Mouse (Mus musculus) megakaryocyte, adult 5-6 weeks (primary cell): ENCODE measurements around the gene Ppp2r5c. TPM values are rescaled to one million over a fixed set of nuclear protein-coding genes. Genes with fewer than 3 reads are reported as not detected.

Experiments used
- ATAC-seq: 2 replicates; pipeline ENCODE4 v1.8.0; 2016; ENCODE audit warnings: mild to moderate bottlenecking, inconsistent platforms; ENCODE audit not compliant: poor library complexity, severe bottlenecking
- total RNA-seq, 2 experiments: library from RNA; stranded (forward) in 1 of 2; stranded (reverse) in 1 of 2; fragments of 153-499, 151-499 nt in 1 of 2; fragments of 221-1000, 200-1000 nt in 1 of 2; gene quantifications; 2 replicates each; pipeline versions ENCODE4 v1.2.3 to v1.2.4; 2015 to 2017

Gene Ppp2r5c
- total RNA-seq, 2 experiments from 2014 or later: 178 to 306 TPM

DNA sequence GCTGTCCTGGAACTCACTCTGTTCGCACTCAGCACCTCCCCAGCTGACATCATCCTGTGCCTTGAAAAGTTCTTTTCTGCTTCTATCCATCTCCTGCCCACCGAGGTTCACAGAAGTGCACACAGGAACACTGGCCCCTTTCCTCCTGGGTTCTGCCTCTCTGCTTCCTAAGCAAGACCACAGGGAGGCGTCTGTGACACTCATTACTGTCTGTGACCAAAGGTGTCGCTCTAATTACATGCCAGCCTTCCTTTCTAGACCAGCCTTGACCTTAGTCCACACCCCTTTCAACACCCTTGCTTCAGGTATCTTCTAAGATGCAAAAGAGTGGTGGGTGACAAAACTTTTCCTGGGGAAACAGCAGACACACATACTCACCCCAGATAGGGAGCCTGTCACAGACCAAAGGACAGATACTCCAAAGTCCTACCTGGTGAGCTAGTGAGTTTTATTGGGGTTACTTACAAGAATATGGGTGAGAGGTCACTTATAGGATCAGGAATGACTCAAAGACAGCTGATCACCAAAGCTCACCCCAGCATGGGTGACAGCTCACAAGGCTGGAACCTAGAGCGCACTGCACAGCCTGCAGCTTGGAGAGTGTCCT, 8.4 kb upstream of the Ppp2r5c start:
- ATAC-seq: peak; percentile 61

GRCm38 (mm10) chr12:110442238-110442637, 4.7 kb upstream of the Ppp2r5c start:
- ATAC-seq: no peak

DNA sequence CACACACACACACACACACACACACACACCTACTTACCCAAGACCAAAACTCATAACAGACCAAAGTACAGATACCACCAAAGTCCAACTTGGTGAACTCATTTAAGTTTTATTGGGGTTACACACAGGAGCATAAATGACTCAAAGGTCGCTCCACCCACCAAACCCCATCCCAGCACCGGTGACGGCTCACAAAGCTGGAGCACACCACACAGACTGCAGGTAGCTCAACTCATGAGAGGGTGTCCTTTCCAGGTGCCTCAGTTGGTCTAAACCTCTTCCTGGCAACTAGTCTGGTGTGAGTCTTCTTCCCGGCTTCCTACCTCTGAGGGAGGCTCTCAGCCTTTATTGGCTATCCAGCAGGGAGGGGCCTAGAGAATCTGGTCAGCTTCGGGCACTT, 2.4 kb upstream of the Ppp2r5c start:
- ATAC-seq: no peak

DNA sequence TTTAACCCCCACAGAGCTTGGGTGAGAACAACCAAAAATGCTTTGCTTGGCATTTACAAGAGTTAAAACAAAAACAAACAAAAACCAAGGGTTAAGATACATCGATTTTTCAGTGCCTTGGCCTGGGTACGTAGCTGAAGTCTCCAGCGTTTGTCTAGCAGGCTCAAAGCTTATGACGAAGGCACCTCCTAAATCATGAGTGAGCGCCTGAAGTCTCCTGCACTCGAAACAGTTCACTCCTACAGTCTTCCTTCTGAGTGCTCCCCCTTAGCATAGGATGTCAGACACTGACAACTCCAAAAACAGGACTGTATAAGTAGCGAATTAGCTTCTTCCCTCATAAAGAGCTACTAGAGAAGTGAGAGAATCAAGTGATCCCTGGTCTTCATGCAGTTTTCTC, 1.1 kb upstream of the Ppp2r5c start:
- no peak for ATAC-seq

DNA sequence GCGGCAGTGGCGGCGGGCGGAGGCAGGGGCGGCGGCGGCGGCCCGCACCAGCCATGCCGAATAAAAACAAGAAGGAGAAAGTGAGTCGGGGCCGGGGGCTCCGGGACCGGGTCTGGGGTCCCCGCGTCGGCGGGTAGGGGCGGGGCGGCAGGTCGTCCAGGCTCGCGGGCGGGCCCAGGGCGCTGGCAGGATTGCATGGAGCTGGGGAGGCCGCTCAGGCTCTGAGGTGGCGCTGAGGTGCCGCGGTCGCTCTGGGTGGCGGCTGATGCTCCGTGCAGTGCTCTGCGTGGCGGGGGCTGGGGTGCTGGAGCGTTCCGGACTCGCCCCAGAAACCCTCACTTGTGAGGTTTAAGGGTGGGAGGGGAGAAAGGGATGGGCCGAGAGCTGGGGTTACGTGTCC, 386 bp downstream of the Ppp2r5c start:
- peak; percentile 13; the same call in 1 of the 2 replicates for ATAC-seq

DNA sequence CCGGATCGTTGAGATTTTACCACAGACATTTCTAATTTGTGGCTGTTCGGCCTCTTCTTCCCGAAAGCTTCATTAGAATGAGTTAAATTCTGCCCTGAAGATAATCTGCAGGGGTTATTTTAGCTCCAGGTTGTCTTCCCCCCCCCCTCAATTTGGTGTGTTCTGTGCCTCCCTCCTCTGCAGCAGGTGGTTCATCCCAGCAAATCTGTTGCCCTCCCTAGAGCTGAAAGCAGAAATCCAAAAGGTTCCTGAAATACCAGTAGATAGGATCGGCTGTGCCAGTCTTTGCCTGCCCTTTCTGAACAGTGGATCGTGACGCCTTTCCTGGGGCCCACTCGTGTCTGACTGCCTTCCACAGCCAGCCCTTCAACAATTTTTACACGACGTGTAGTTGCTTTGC, 1.8 kb downstream of the Ppp2r5c start:
- ATAC-seq: no peak

DNA sequence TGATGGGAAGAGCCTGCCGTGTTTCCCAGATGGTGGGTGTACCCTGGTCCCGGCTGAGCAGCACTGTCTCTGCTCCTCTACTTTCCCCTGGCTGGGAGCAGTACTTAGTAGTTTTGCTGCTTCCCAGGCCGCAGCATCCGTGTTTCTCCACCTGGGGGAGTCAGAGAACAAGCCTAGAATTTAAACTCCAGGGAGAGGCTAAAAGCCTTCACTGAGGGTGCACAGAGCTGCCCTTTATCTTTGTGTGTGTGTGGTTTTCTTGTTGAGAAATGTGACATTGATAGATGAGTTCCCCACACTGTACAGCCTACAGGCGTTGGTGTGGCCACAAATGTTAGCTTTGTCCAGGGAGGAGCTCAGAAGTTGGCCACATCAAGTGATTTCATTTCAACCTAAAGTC, 7.3 kb downstream of the Ppp2r5c start:
- peak; percentile 86 for ATAC-seq

- ATAC-seq: no peak
Observed at GRCm38 (mm10) chr12:110456024-110456423, 9.1 kb downstream of the Ppp2r5c start.

DNA sequence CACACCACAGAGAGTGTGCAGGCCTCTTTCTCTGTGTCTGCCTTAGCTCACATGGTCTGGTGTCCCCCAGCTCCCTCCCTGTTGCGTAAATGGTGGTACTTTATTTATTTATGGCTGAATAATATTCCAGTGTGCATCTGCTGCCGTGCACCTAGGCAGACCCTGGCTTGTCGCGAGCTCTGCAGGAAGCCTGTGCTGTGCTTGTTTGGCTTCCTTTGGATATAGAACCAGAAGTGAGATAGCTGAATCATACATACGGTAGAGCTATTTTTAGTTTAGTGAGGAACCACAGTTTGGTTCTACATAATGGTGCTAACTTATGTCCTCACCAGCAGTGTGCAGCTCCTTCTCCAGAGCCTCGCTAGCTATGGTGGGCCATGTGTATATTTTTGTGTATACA, 11.7 kb downstream of the Ppp2r5c start:
- ATAC-seq: peak; percentile 68

GRCm38 (mm10) chr12:110460418-110461300, 13.7 kb downstream of the Ppp2r5c start:
- ATAC-seq: no peak

- ATAC-seq: no peak
Observed at GRCm38 (mm10) chr12:110463711-110464110, 16.8 kb downstream of the Ppp2r5c start.

DNA sequence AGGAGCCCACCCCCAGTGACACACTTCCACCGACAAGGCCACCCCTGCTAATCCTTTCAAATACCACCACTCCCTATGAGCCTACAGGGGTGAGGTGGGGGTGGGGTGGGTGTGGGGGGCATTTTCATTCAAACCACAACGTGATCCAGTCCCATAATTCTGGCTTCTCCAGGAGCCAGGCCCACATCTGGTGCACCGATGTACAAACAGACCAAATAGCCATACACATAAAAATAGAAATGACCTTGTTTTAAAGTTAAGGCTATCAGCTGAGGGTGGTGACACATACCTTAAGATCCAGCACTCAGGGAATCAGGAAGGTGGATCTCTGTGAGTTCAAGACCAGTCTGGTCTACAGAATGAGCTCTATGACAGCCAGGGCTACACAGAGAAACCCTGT, 24.5 kb downstream of the Ppp2r5c start:
- ATAC-seq: no peak

DNA sequence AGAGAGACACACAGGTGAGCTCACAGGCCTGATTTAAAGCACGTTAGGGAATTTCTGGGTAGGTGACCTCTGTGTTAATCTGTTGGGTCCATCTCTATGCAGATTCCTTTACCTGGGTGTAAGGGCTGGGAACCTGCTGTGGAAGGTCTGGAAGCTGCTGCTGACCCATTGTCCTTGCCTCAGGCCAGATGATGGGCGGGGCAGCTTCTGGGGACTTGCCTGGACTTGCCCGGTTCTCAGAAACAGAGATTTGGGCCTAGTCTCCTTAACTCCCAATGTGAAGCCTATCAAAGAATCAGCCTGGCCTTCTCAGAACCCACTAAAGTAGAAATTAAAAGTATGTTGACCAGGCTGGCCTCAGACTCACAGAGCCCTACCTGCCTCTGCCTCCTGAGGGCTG, 25.3 kb downstream of the Ppp2r5c start:
- no peak for ATAC-seq

DNA sequence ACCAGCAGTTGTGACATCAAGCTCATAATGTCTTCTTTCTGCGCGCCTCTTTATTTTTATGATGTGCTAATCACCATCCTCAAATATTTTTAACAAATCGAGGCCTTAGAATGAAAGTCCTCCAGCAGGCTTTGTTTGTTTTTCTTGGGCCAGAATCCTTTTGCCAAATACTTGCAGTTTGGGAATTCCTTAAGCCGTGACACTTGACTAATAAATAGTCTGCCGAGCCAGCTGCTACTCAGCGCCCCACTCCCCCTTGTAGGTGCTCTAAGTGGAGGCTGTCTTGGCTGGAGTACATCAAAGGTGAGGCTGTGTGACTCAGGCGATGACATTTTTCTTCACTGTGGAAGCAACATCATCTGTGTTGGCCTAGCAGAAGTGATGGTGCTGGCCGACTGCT, 27.6 kb downstream of the Ppp2r5c start:
- no peak for ATAC-seq

DNA sequence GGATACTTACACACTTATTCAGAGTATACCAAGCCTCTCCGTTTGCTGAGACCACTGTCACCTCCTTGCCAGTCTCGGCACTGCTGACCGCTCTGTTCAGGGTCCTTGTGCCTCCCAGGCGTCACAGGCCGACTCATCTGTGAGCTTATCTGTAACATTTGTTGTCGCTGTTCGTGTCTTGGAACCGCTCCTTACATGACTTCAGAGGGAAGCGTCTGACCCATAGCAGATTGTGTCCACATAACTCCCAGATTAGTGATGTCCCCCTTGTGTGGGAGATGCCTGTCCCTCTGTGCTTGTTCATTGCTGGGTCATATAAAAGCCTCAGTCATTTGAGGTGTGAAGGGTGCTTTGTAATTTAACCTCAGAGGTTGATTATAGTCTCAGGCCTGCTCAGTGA, 29.6 kb downstream of the Ppp2r5c start:
- no peak for ATAC-seq

DNA sequence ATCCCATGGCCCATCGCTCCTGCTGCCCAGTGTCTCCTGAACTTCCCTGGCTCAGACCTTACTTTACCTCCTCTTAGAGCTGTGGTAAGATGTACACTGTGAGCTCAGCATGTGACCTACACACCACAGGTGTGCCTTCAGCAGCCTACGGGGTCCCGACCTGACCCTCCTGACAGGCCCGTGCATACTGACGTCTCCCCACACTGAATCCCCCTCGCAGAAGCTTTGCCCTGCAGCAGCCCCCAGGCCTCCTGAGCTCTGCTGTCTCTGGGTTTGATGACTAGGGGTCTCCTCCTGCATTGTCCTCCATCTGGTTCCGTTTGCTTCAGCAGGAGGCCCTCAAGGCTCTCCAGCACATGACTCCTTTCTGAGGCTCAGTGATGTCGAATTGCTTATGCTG, 31.0 kb downstream of the Ppp2r5c start:
- no peak for ATAC-seq

- ATAC-seq: no peak
Observed at GRCm38 (mm10) chr12:110478601-110479008, 31.7 kb downstream of the Ppp2r5c start.

GRCm38 (mm10) chr12:110479268-110479667, 32.3 kb downstream of the Ppp2r5c start:
- ATAC-seq: no peak

DNA sequence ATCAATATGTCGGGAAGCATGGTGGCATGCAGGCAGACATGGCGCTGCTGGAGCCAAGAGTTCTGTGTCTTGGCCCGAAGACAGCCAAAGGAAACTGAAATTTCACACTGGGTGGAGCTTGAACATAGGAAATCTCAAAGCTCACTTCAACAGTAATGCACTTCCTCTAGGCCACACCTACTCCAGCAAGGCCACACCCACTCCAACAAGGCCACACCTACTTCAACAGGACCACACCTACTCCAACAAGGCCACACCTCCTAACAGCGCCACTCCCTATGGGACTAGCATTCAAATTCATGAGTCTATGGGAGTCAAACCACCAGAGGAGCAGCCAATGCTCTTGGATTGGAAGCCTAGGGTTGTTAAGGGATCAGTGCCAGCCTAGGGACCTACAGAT, 33.8 kb downstream of the Ppp2r5c start:
- ATAC-seq: no peak

- no peak for ATAC-seq
Observed at GRCm38 (mm10) chr12:110483761-110484160, 36.8 kb downstream of the Ppp2r5c start.

DNA sequence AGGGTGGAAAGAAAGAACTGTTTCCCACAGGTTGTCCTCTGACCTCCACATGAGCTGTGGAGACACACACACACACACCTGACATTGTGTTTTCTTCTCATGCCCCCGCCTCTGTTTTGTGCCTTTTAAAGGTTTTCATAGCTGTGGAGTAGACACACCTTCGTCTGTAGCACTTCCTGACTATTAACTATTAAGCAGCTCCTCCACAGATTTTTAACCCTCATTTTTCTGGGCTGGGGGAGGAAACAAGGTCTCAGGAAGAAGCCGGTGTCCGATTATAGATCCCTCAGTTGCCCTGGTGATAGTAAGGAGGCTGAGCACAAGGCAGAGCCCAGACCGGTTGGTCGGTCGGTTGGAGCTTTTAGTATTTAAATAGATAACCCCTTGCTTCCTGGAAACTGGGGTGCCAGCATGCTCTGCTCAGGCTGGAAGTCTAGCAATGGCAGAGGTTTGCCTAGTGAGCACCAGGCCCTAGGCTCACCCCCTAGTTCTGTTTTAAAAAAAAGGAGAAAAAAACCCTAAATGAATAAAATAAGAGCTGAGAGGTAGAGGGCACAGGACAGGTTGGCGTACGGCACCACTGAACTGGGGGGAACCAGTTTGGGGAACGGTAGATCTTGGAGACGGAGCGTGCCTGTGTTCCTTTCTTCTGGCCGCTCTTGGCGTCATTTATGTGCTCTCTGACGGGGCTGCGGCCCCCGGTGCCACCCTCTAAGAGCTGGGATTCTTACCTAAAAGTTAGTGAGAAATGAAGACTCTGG, 38.1 kb downstream of the Ppp2r5c start:
- ATAC-seq: peak; percentile 30
